Mouse (Mus musculus) midbrain, embryonic 16.5 days (tissue): ENCODE data around the gene Gm38431. TPM values are rescaled to one million over a fixed set of nuclear protein-coding genes. Genes with fewer than 3 reads are reported as not detected.

Source experiments
- ATAC-seq: fragments of 200-750 bp; cut with Nextera tagmentation; 2 replicates; pipeline ENCODE4 v1.8.0; 2017; ENCODE audit warnings: moderate TSS enrichment
- H3K27ac ChIP-seq: fragments of 300-500 bp; sonication (generic); 2 replicates; pipeline ENCODE4 v1.5.1; 2014; ENCODE audit warnings: mild to moderate bottlenecking, low read length, mixed read lengths
- H3K27me3 ChIP-seq: fragments of 300-500 bp; sonication (generic); 2 replicates; pipeline ENCODE4 v1.6.1; 2014; ENCODE audit warnings: low read depth, low read length, mixed read lengths; ENCODE audit not compliant: control insufficient read depth, insufficient read depth
- H3K36me3 ChIP-seq: fragments of 300-500 bp; sonication (generic); 2 replicates; pipeline ENCODE4 v1.6.1; 2014; ENCODE audit warnings: mild to moderate bottlenecking, low read length, moderate library complexity, mixed read lengths; ENCODE audit not compliant: control insufficient read depth, insufficient read depth
- H3K4me1 ChIP-seq: fragments of 300-500 bp; sonication (generic); 2 replicates; pipeline ENCODE4 v1.6.1; 2014; ENCODE audit warnings: mild to moderate bottlenecking, low read length, mixed read lengths; ENCODE audit not compliant: control insufficient read depth, insufficient read depth
- H3K4me2 ChIP-seq: fragments of 300-500 bp; sonication (generic); 2 replicates; pipeline ENCODE4 v1.6.1; 2014; ENCODE audit warnings: mild to moderate bottlenecking, low read length, mixed read lengths
- H3K4me3 ChIP-seq: fragments of 300-500 bp; sonication (generic); 2 replicates; pipeline ENCODE4 v1.5.1; 2014; ENCODE audit warnings: low read depth, mild to moderate bottlenecking, low read length, moderate library complexity, mixed read lengths
- H3K9ac ChIP-seq: fragments of 300-500 bp; sonication (generic); 2 replicates; pipeline ENCODE4 v1.6.1; 2014; ENCODE audit warnings: low read depth, low read length, mixed read lengths
- H3K9me3 ChIP-seq: fragments of 300-500 bp; sonication (generic); replicated peaks from 2 replicates; pipeline ENCODE4 v1.6.1; 2014; ENCODE audit warnings: mild to moderate bottlenecking, low read length, mixed read lengths; ENCODE audit not compliant: control insufficient read depth, poor library complexity, severe bottlenecking
- WGBS: fragments of 180-500 bp; shearing (Covaris S2); extraction: QIAGEN DNeasy Blood & Tissue Kit; methylation state at CpG from one replicate; pipeline ENCODE4 v1.1.7; 2014; 5-methylcytosine and 5-hydroxymethylcytosine counted together
- microRNA counts: library from miRNA; unstranded; fragments of <30 nt; microRNA quantifications from one replicate; lab custom pipeline; 2016
- microRNA-seq: library from miRNA; unstranded; fragments of <30 nt; microRNA quantifications from one replicate; pipeline ENCODE4, GENCODE M21; 2017
- polyA plus RNA-seq: library from polyadenylated mRNA; unstranded; fragments of >200 nt; fragmentation: Nextera tagmentation; extraction: Ambion mirVana; gene quantifications from 2 replicates; pipeline ENCODE4 v1.2.1, GENCODE M21; 2015

Gene Gm38431
- polyA plus RNA-seq, 1 experiment from 2014 or later = 1.9 TPM

- no peak for ATAC-seq
- H3K27ac ChIP-seq = no peak overlapping the region
- no peaks in the 10 kb centered on the region for H3K9me3 ChIP-seq
- H3K4me2 ChIP-seq = no peak overlapping the region
- no peaks in the 10 kb centered on the region for H3K4me1 ChIP-seq
- H3K36me3 ChIP-seq = no peaks in the 10 kb centered on the region
- peaks cover 23% of the 10 kb centered on the region for H3K27me3 ChIP-seq
- H3K4me3 ChIP-seq = no peak overlapping the region
- WGBS = 81% methylated on average over 3 of the region's 3 CpGs
- no peak overlapping the region for H3K9ac ChIP-seq
Measured at GRCm38 (mm10) chr9:21021363-21021762, 70.4 kb downstream of the Gm38431 start.

GRCm38 (mm10) chr9:21018600-21018999, 73.2 kb downstream of the Gm38431 start:
- no peak overlapping the region for H3K9ac ChIP-seq
- no peak overlapping the region for H3K4me2 ChIP-seq
- no peak overlapping the region for H3K27ac ChIP-seq
- H3K36me3 ChIP-seq = no peaks in the 10 kb centered on the region
- no peaks in the 10 kb centered on the region for H3K4me1 ChIP-seq
- no peaks in the 10 kb centered on the region for H3K9me3 ChIP-seq
- WGBS = 68% methylated on average over 2 of the region's 2 CpGs
- peaks cover 42% of the 10 kb centered on the region for H3K27me3 ChIP-seq
- ATAC-seq = no peak
- H3K4me3 ChIP-seq = no peak overlapping the region

MicroRNA genes within 50 kb of the gene (microRNA counts, 519-probe panel; counts per million panel counts)
- 2,511 counts per million, percentile 75 among the panel's probes with 10 or more counts for microRNA mmu-miR-1900 (lab: Ali Mortazavi, UCI)

Small RNA genes within 50 kb of the gene (microRNA-seq; reads per million reads assigned to microRNA genes)
- gene Mir1900 (not detected), gene Mir7082 (0.86 reads per million)

Other genes starting within 250 kb of the Gm38431 start
- gene A230050P20Rik, start 223.4 kb downstream of the Gm38431 start, polyA plus RNA-seq = 7.1 and 13.7 TPM in 2 replicates
- gene Angptl6, start 212.3 kb downstream of the Gm38431 start, polyA plus RNA-seq = 15.2 and 17.7 TPM in 2 replicates
- 48.8 and 51.1 TPM in 2 replicates for gene Ppan, start 203.8 kb downstream of the Gm38431 start, polyA plus RNA-seq
- gene Eif3g, start 193.4 kb downstream of the Gm38431 start, polyA plus RNA-seq = 243 TPM in 2 replicates
- 67.7 and 71.7 TPM in 2 replicates for gene Dnmt1, start 132.1 kb downstream of the Gm38431 start, polyA plus RNA-seq
- gene S1pr2, start 115.2 kb downstream of the Gm38431 start, polyA plus RNA-seq = 9.7 and 10.3 TPM in 2 replicates
- 101 and 104 TPM in 2 replicates for gene Mrpl4, start 89.3 kb downstream of the Gm38431 start, polyA plus RNA-seq
- 3.0 and 3.1 TPM in 2 replicates for gene Icam1, start 76.0 kb downstream of the Gm38431 start, polyA plus RNA-seq
- 0.24 TPM in 1 of 2 replicates, not detected in the other for gene Icam4, start 62.6 kb downstream of the Gm38431 start, polyA plus RNA-seq
- gene Icam5, start 59.9 kb downstream of the Gm38431 start, polyA plus RNA-seq = 2.2 and 2.5 TPM in 2 replicates
- 0.78 and 1.6 TPM in 2 replicates for gene Zglp1, start 24.9 kb downstream of the Gm38431 start, polyA plus RNA-seq
- gene Gm49373, start 18.9 kb downstream of the Gm38431 start, polyA plus RNA-seq = 1.8 and 1.9 TPM in 2 replicates
- 59.9 and 73.0 TPM in 2 replicates for gene Fdx1l, start 18.4 kb downstream of the Gm38431 start, polyA plus RNA-seq
- 28.9 and 30.4 TPM in 2 replicates for gene Raver1, start within 50 bp of the Gm38431 start, polyA plus RNA-seq
- gene Tyk2, start 39.2 kb upstream of the Gm38431 start, polyA plus RNA-seq = 9.7 and 9.9 TPM in 2 replicates
- gene Cdc37, start 58.0 kb upstream of the Gm38431 start, polyA plus RNA-seq = 199 and 227 TPM in 2 replicates
- gene Pde4a, start 73.7 kb upstream of the Gm38431 start, polyA plus RNA-seq = 44.2 and 49.3 TPM in 2 replicates
- 68.0 and 69.9 TPM in 2 replicates for gene Keap1, start 147.4 kb upstream of the Gm38431 start, polyA plus RNA-seq
- gene S1pr5, start 156.4 kb upstream of the Gm38431 start, polyA plus RNA-seq = 3.7 and 4.3 TPM in 2 replicates
- 43.0 and 47.9 TPM in 2 replicates for gene Atg4d, start 173.3 kb upstream of the Gm38431 start, polyA plus RNA-seq
- 17.0 and 18.3 TPM in 2 replicates for gene Kri1, start 196.0 kb upstream of the Gm38431 start, polyA plus RNA-seq
- 98.9 and 117 TPM in 2 replicates for gene Cdkn2d, start 199.4 kb upstream of the Gm38431 start, polyA plus RNA-seq
- 1.6 and 2.1 TPM in 2 replicates for gene Ap1m2, start 220.3 kb upstream of the Gm38431 start, polyA plus RNA-seq
- 65.5 and 69.1 TPM in 2 replicates for gene Slc44a2, start 228.7 kb upstream of the Gm38431 start, polyA plus RNA-seq